Mouse (Mus musculus): ENCODE data around the gene Nfatc3. TPM values are rescaled to one million over a fixed set of nuclear protein-coding genes. Genes with fewer than 3 reads are reported as not detected.

Nfatc3 gene
- total and polyA plus RNA-seq, 2 experiments from 2014 or later, result 2.9 to 24.0 TPM

DNA sequence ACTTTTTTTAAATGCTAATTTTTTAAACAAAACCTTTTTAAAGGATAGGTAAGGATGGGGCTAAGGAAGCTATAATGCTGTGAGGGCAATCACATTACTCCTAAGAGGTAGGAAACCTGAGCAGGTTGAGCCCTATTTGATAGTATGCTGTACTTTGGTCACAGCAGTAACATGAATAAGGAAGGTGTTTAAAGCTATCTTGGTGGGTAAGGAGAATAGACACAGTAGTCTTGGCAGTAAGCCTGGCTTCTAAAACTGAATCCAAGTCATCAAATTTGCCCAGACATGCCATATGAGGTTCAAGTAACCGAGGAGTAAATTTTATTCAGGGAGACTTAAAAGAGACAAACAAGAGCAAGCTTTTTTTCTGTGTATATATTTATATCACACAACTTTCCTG lies 10.9 kb downstream of the Nfatc3 start:
- Histone ChIP-seq H3K4me3 (ENCODE audit: low read length) (no peak overlapping the region), H3K27ac (no peak overlapping the region), H3K9me3 (ENCODE audit: low read length) (no peaks in the 10 kb centered on the region), H3K27me3 (ENCODE audit: insufficient read depth, low read length) (no peaks in the 10 kb centered on the region), H3K36me3 (ENCODE audit: insufficient read depth, low read length) (no peaks in the 10 kb centered on the region), H3K4me1 (ENCODE audit: insufficient read depth, low read length) (no peaks in the 10 kb centered on the region), H3K4me2 (ENCODE audit: low read depth, low read length) (no peak overlapping the region), H3K9ac (replicated peaks; ENCODE audit: low read length) (no peak overlapping the region)
- no peak for ATAC-seq
- no peak for TF ChIP-seq CTCF (IDR thresholded peaks at IDR 0.05; ENCODE audit: low read depth)
- no peak for DNase-seq (ENCODE audit: low spot score)
- 38% methylated on average over 1 of the region's 1 CpGs for WGBS

DNA sequence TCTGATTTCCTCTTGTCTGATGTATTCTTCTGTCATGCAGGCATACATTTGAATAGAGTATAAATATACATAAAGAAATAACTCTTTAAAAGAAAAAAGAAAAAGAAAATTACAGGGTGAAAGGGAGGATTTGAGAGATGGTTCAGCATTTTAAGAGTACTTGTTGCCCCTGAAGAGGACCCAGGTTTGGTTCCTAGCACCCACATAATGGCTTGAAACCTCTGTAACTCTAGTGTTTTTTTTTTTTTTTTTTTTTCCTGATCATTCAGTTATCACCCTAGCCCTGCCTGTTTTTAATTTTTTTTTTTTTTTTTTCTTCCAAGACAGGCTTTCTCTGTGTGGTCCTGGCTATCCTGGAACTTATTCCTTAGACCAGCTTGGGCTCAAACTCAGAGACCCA lies 13.5 kb downstream of the Nfatc3 start:
- H3K36me3 ChIP-seq (ENCODE audit: insufficient read depth, low read length), result no peaks in the 10 kb centered on the region
- no peak overlapping the region for H3K9ac ChIP-seq (replicated peaks; ENCODE audit: low read length)
- no peak overlapping the region for H3K4me3 ChIP-seq (ENCODE audit: low read length)
- H3K27ac ChIP-seq, result no peak overlapping the region
- no peaks in the 10 kb centered on the region for H3K9me3 ChIP-seq (ENCODE audit: low read length)
- H3K27me3 ChIP-seq (ENCODE audit: insufficient read depth, low read length), result no peaks in the 10 kb centered on the region
- ATAC-seq (no peak), DNase-seq (ENCODE audit: low spot score) (no peak)
- H3K4me2 ChIP-seq (ENCODE audit: low read depth, low read length), result no peak overlapping the region
- no peaks in the 10 kb centered on the region for H3K4me1 ChIP-seq (ENCODE audit: insufficient read depth, low read length)
- TF ChIP-seq CTCF (IDR thresholded peaks at IDR 0.05; ENCODE audit: low read depth), result no peak

DNA sequence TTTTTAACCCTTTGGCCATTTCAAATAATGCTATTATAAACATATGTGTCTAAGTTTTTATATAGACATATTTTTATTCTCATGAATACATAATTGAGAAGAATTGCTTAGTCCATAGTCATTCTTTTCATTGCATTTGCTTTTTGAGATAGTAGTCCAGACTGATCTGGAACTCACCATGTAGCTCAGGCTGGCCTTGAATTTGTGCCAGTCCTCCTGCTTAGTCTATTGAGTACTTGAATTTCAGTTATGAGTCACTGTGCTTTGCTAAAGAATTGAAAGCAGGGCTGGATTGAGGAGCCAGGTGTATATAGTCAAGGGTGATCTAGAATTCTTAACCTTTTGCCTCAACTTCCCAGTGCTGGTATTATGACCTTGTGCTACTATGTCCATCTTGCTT lies 15.6 kb downstream of the Nfatc3 start:
- no peak overlapping the region for H3K27ac ChIP-seq
- no peak for TF ChIP-seq CTCF (IDR thresholded peaks at IDR 0.05; ENCODE audit: low read depth)
- no peak for ATAC-seq
- no peak overlapping the region for H3K9ac ChIP-seq (replicated peaks; ENCODE audit: low read length)
- no peaks in the 10 kb centered on the region for H3K9me3 ChIP-seq (ENCODE audit: low read length)
- H3K36me3 ChIP-seq (ENCODE audit: insufficient read depth, low read length), result peaks cover 8% of the 10 kb centered on the region; the same call in 1 of the 2 replicates
- H3K27me3 ChIP-seq (ENCODE audit: insufficient read depth, low read length), result no peaks in the 10 kb centered on the region
- no peaks in the 10 kb centered on the region for H3K4me1 ChIP-seq (ENCODE audit: insufficient read depth, low read length)
- no peak overlapping the region for H3K4me2 ChIP-seq (ENCODE audit: low read depth, low read length)
- no peak overlapping the region for H3K4me3 ChIP-seq (ENCODE audit: low read length)
- DNase-seq (ENCODE audit: low spot score), result no peak

DNA sequence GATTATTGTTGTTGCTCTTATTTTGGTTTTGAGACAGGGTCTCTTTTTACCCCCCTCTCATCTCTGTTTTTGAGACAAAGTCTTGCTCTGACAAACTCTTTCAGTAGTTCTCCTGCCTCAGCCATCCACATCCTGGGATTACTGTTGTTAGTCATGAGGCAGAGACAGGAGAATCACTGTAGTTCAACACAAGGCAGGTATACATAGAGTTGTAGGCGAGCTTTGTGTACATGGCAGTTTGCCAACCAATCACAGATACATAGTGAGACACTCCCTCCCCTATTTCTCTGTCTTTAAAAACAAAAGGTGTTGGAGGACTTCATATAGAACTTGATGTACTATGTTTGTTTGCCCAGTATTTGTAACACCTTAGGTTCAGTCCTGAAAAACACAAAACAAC lies 16.0 kb downstream of the Nfatc3 start:
- peaks cover 9% of the 10 kb centered on the region; the same call in 1 of the 2 replicates for H3K36me3 ChIP-seq (ENCODE audit: insufficient read depth, low read length)
- DNase-seq (ENCODE audit: low spot score), result no peak
- no peak overlapping the region for H3K27ac ChIP-seq
- H3K9ac ChIP-seq (replicated peaks; ENCODE audit: low read length), result no peak overlapping the region
- no peak overlapping the region for H3K4me2 ChIP-seq (ENCODE audit: low read depth, low read length)
- no peaks in the 10 kb centered on the region for H3K9me3 ChIP-seq (ENCODE audit: low read length)
- H3K4me1 ChIP-seq (ENCODE audit: insufficient read depth, low read length), result no peaks in the 10 kb centered on the region
- no peaks in the 10 kb centered on the region for H3K27me3 ChIP-seq (ENCODE audit: insufficient read depth, low read length)
- H3K4me3 ChIP-seq (ENCODE audit: low read length), result no peak overlapping the region
- no peak for TF ChIP-seq CTCF (IDR thresholded peaks at IDR 0.05; ENCODE audit: low read depth)
- 86% methylated on average over 1 of the region's 1 CpGs for WGBS
- ATAC-seq, result no peak

DNA sequence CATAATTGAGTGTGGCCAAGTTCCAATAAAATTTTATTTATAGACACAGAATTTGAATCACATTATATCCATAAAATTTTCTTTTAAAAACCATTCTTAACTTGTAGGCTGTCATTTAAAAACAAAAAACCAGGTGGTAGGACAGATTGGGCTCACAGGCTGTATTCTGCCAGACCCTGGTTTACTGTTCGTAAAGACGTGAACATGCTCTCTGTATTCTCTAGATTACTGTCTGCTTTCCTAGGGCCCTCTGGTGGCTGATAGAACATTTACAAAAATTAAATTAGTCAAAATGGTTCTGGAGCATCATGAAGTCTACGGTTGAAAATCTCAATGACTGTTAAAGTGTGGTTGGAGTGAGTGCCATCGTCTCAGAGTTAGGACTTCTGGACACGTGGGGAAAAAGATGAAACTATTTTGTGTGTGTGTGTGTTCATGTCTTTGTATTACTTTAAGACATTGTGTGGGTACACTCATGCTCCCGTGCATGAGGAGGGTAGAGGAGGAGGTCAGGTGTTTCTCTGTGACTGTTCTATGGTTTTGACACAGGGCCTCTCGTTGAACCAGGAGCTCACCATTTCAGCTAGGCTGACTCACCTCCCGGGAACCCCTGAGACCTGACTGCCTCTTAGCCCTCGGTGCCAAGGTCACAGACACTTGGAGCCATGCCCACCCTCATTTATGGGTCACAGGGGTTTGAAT lies 16.7 kb downstream of the Nfatc3 start:
- no peak overlapping the region for H3K27ac ChIP-seq
- ATAC-seq, result no peak

DNA sequence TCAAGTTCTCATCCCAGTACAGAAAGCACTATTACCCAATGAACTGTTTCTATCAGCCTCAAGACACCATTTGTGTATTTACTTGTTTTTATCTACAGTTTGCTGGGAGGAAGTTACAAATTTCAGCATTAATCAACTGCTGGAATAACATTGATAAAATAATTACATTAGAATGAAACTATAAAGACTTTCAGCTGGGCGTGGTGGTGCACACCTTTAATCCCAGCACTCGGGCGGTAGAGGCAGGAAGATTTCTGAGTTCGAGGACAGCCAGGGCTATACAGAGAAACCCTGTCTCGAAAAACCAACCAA lies 17.2 kb downstream of the Nfatc3 start:
- Histone ChIP-seq H3K36me3 (ENCODE audit: insufficient read depth, low read length) (peaks cover 9% of the 10 kb centered on the region; the same call in 1 of the 2 replicates), H3K9me3 (ENCODE audit: low read length) (no peaks in the 10 kb centered on the region), H3K4me3 (ENCODE audit: low read length) (no peak overlapping the region), H3K27ac (no peak overlapping the region), H3K4me2 (ENCODE audit: low read depth, low read length) (no peak overlapping the region), H3K9ac (replicated peaks; ENCODE audit: low read length) (no peak overlapping the region), H3K27me3 (ENCODE audit: insufficient read depth, low read length) (no peaks in the 10 kb centered on the region), H3K4me1 (ENCODE audit: insufficient read depth, low read length) (no peaks in the 10 kb centered on the region)
- TF ChIP-seq CTCF (IDR thresholded peaks at IDR 0.05; ENCODE audit: low read depth), result no peak
- WGBS, result 98% methylated on average over 5 of the region's 5 CpGs
- DNase-seq (ENCODE audit: low spot score), result no peak
- no peak for ATAC-seq

More for the DNA sequence above, 16.7 kb downstream of the Nfatc3 start:
- H3K4me1 ChIP-seq (ENCODE audit: insufficient read depth, low read length), result no peaks in the 10 kb centered on the region
- TF ChIP-seq CTCF (IDR thresholded peaks at IDR 0.05; ENCODE audit: low read depth), result peak; percentile 50
- H3K9ac ChIP-seq (replicated peaks; ENCODE audit: low read length), result no peak overlapping the region
- no peak overlapping the region for H3K4me2 ChIP-seq (ENCODE audit: low read depth, low read length)
- WGBS, result 74% methylated on average over 9 of the region's 9 CpGs
- peaks cover 9% of the 10 kb centered on the region; the same call in 1 of the 2 replicates for H3K36me3 ChIP-seq (ENCODE audit: insufficient read depth, low read length)
- no peak overlapping the region for H3K4me3 ChIP-seq (ENCODE audit: low read length)
- DNase-seq (ENCODE audit: low spot score), result peak; percentile 39
- H3K9me3 ChIP-seq (ENCODE audit: low read length), result no peaks in the 10 kb centered on the region
- no peaks in the 10 kb centered on the region for H3K27me3 ChIP-seq (ENCODE audit: insufficient read depth, low read length)

DNA sequence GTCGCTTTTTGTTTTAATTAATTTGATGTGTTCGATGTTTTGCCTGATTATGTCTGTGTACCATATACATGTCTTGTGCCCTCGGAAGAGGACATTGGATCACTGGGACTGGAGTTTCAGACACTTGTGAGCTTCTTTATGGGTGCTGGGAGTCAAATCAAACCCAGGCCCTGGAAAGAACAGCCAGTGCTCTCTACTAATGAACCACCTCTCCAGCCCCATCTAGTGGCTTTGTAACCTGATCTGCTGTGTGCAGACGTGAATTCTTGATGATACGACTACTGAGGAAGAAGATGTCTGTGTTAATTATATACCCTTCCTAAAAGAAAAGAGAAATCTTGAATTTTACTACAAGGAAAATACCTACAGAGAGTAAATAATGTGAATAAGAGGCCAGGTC lies 18.0 kb downstream of the Nfatc3 start:
- no peak for ATAC-seq
- Histone ChIP-seq H3K27me3 (ENCODE audit: insufficient read depth, low read length) (no peaks in the 10 kb centered on the region), H3K9ac (replicated peaks; ENCODE audit: low read length) (no peak overlapping the region), H3K9me3 (ENCODE audit: low read length) (no peaks in the 10 kb centered on the region), H3K27ac (no peak overlapping the region), H3K36me3 (ENCODE audit: insufficient read depth, low read length) (peaks cover 9% of the 10 kb centered on the region; the same call in 1 of the 2 replicates), H3K4me3 (ENCODE audit: low read length) (no peak overlapping the region), H3K4me1 (ENCODE audit: insufficient read depth, low read length) (no peaks in the 10 kb centered on the region), H3K4me2 (ENCODE audit: low read depth, low read length) (no peak overlapping the region)
- 83% methylated on average over 5 of the region's 5 CpGs for WGBS
- DNase-seq (ENCODE audit: low spot score), result peak; percentile 27
- TF ChIP-seq CTCF (IDR thresholded peaks at IDR 0.05; ENCODE audit: low read depth), result peak; percentile 39

All from hindbrain, postnatal 0 days (tissue).